Mouse (Mus musculus): ENCODE results near the gene Trpv5. TPM values are rescaled to one million over a fixed set of nuclear protein-coding genes. Genes with fewer than 3 reads are reported as not detected.
A peak's percentile ranks its signal among the peaks of the same experiment; 100 is the strongest.

The Trpv5 gene
- polyA plus RNA-seq, 1 experiment from 2014 or later: 0.11 TPM

GRCm38 (mm10) chr6:41646220-41646619 lies 34.3 kb downstream of the Trpv5 start:
- no peak for ATAC-seq
- Histone ChIP-seq H3K4me3 (ENCODE audit: low read depth, low read length) (no peak overlapping the region), H3K4me2 (ENCODE audit: low read depth, low read length) (no peak overlapping the region), H3K9ac (replicated peaks) (no peak overlapping the region), H3K9me3 (ENCODE audit: low read length) (no peaks in the 10 kb centered on the region), H3K27me3 (ENCODE audit: insufficient read depth, low read length) (no peaks in the 10 kb centered on the region), H3K27ac (ENCODE audit: low read depth) (no peak overlapping the region), H3K4me1 (ENCODE audit: insufficient read depth) (0 out of 2 replicates have a peak, but pooled peaks cover 4% of the 10 kb centered on the region), H3K36me3 (replicated peaks; ENCODE audit: insufficient read depth, low read length) (no peaks in the 10 kb centered on the region)
- DNase-seq: no peak
- 72% methylated on average over 3 of the region's 3 CpGs for WGBS (ENCODE audit: insufficient replicate concordance)
- TF ChIP-seq EP300 (IDR thresholded peaks at IDR 0.05; ENCODE audit: low read depth) (no peak), CTCF (IDR thresholded peaks at IDR 0.05; ENCODE audit: low read depth) (no peak)

- H3K36me3 ChIP-seq (replicated peaks; ENCODE audit: insufficient read depth, low read length): no peaks in the 10 kb centered on the region
- H3K9ac ChIP-seq (replicated peaks): no peak overlapping the region
- no peak overlapping the region for H3K4me3 ChIP-seq (ENCODE audit: low read depth, low read length)
- peaks cover 4% of the 10 kb centered on the region; the same call in 1 of the 2 replicates for H3K4me1 ChIP-seq (ENCODE audit: insufficient read depth)
- peak; percentile 89 for ATAC-seq
- DNase-seq: peak; percentile 37
- WGBS (ENCODE audit: insufficient replicate concordance): 68% methylated on average over 3 of the region's 3 CpGs
- H3K9me3 ChIP-seq (ENCODE audit: low read length): no peaks in the 10 kb centered on the region
- no peak overlapping the region for H3K27ac ChIP-seq (ENCODE audit: low read depth)
- no peaks in the 10 kb centered on the region for H3K27me3 ChIP-seq (ENCODE audit: insufficient read depth, low read length)
- no peak for TF ChIP-seq EP300 (IDR thresholded peaks at IDR 0.05; ENCODE audit: low read depth)
- no peak for TF ChIP-seq CTCF (IDR thresholded peaks at IDR 0.05; ENCODE audit: low read depth)
- H3K4me2 ChIP-seq (ENCODE audit: low read depth, low read length): no peak overlapping the region
These were observed 37.3 kb downstream of the Trpv5 start for GRCm38 (mm10) chr6:41643227-41643626.

GRCm38 (mm10) chr6:41642765-41643164 lies 37.8 kb downstream of the Trpv5 start:
- peaks cover 4% of the 10 kb centered on the region; the same call in 1 of the 2 replicates for H3K4me1 ChIP-seq (ENCODE audit: insufficient read depth)
- H3K27me3 ChIP-seq (ENCODE audit: insufficient read depth, low read length): no peaks in the 10 kb centered on the region
- no peaks in the 10 kb centered on the region for H3K9me3 ChIP-seq (ENCODE audit: low read length)
- 63% methylated on average over 4 of the region's 4 CpGs for WGBS (ENCODE audit: insufficient replicate concordance)
- no peak for TF ChIP-seq EP300 (IDR thresholded peaks at IDR 0.05; ENCODE audit: low read depth)
- no peak for TF ChIP-seq CTCF (IDR thresholded peaks at IDR 0.05; ENCODE audit: low read depth)
- no peak overlapping the region for H3K4me3 ChIP-seq (ENCODE audit: low read depth, low read length)
- no peak overlapping the region for H3K9ac ChIP-seq (replicated peaks)
- ATAC-seq: no peak
- H3K27ac ChIP-seq (ENCODE audit: low read depth): no peak overlapping the region
- no peaks in the 10 kb centered on the region for H3K36me3 ChIP-seq (replicated peaks; ENCODE audit: insufficient read depth, low read length)
- DNase-seq: no peak
- H3K4me2 ChIP-seq (ENCODE audit: low read depth, low read length): no peak overlapping the region

GRCm38 (mm10) chr6:41641173-41641866 lies 39.2 kb downstream of the Trpv5 start:
- TF ChIP-seq CTCF (IDR thresholded peaks at IDR 0.05; ENCODE audit: low read depth) (no peak), EP300 (IDR thresholded peaks at IDR 0.05; ENCODE audit: low read depth) (no peak)
- H3K27ac ChIP-seq (ENCODE audit: low read depth): no peak overlapping the region
- no peaks in the 10 kb centered on the region for H3K27me3 ChIP-seq (ENCODE audit: insufficient read depth, low read length)
- no peak overlapping the region for H3K9ac ChIP-seq (replicated peaks)
- H3K36me3 ChIP-seq (replicated peaks; ENCODE audit: insufficient read depth, low read length): no peaks in the 10 kb centered on the region
- H3K4me1 ChIP-seq (ENCODE audit: insufficient read depth): peaks cover 4% of the 10 kb centered on the region; the same call in 1 of the 2 replicates
- DNase-seq (no peak), ATAC-seq (no peak)
- H3K9me3 ChIP-seq (ENCODE audit: low read length): no peaks in the 10 kb centered on the region
- 61% methylated on average over 6 of the region's 6 CpGs for WGBS (ENCODE audit: insufficient replicate concordance)
- H3K4me3 ChIP-seq (ENCODE audit: low read depth, low read length): no peak overlapping the region
- no peak overlapping the region for H3K4me2 ChIP-seq (ENCODE audit: low read depth, low read length)

- no peak for ATAC-seq
These were observed 40.1 kb downstream of the Trpv5 start for GRCm38 (mm10) chr6:41640449-41640848.

GRCm38 (mm10) chr6:41637927-41638506 lies 42.6 kb downstream of the Trpv5 start:
- no peak overlapping the region for H3K27ac ChIP-seq (ENCODE audit: low read depth)
- no peaks in the 10 kb centered on the region for H3K27me3 ChIP-seq (ENCODE audit: insufficient read depth, low read length)
- no peaks in the 10 kb centered on the region for H3K36me3 ChIP-seq (replicated peaks; ENCODE audit: insufficient read depth, low read length)
- H3K4me2 ChIP-seq (ENCODE audit: low read depth, low read length): no peak overlapping the region
- ATAC-seq: peak; percentile 62
- H3K4me3 ChIP-seq (ENCODE audit: low read depth, low read length): no peak overlapping the region
- WGBS (ENCODE audit: insufficient replicate concordance): 63% methylated on average over 6 of the region's 6 CpGs
- no peak for DNase-seq
- peaks cover 2% of the 10 kb centered on the region; the same call in 1 of the 2 replicates for H3K4me1 ChIP-seq (ENCODE audit: insufficient read depth)
- TF ChIP-seq CTCF (IDR thresholded peaks at IDR 0.05; ENCODE audit: low read depth) (no peak), EP300 (IDR thresholded peaks at IDR 0.05; ENCODE audit: low read depth) (no peak)
- no peak overlapping the region for H3K9ac ChIP-seq (replicated peaks)
- no peaks in the 10 kb centered on the region for H3K9me3 ChIP-seq (ENCODE audit: low read length)

More at GRCm38 (mm10) chr6:41640449-41640848, 40.1 kb downstream of the Trpv5 start:
- DNase-seq: no peak
- no peak overlapping the region for H3K4me2 ChIP-seq (ENCODE audit: low read depth, low read length)
- H3K27me3 ChIP-seq (ENCODE audit: insufficient read depth, low read length): no peaks in the 10 kb centered on the region
- no peaks in the 10 kb centered on the region for H3K36me3 ChIP-seq (replicated peaks; ENCODE audit: insufficient read depth, low read length)
- TF ChIP-seq EP300 (IDR thresholded peaks at IDR 0.05; ENCODE audit: low read depth): no peak
- TF ChIP-seq CTCF (IDR thresholded peaks at IDR 0.05; ENCODE audit: low read depth): no peak
- peaks cover 4% of the 10 kb centered on the region; the same call in 1 of the 2 replicates for H3K4me1 ChIP-seq (ENCODE audit: insufficient read depth)
- H3K27ac ChIP-seq (ENCODE audit: low read depth): no peak overlapping the region
- WGBS (ENCODE audit: insufficient replicate concordance): 75% methylated on average over 3 of the region's 3 CpGs
- no peak overlapping the region for H3K4me3 ChIP-seq (ENCODE audit: low read depth, low read length)
- H3K9ac ChIP-seq (replicated peaks): no peak overlapping the region
- no peaks in the 10 kb centered on the region for H3K9me3 ChIP-seq (ENCODE audit: low read length)
